Mouse (Mus musculus) embryo, embryonic 9.5 days (tissue): Measurements from ENCODE around the gene Vac14.

Experiments used
- DNase-seq: peaks from one replicate; pipeline ENCODE4 v3.0.0-alpha.2; 2017; ENCODE audit errors: extremely low spot score

Gene Vac14

DNA sequence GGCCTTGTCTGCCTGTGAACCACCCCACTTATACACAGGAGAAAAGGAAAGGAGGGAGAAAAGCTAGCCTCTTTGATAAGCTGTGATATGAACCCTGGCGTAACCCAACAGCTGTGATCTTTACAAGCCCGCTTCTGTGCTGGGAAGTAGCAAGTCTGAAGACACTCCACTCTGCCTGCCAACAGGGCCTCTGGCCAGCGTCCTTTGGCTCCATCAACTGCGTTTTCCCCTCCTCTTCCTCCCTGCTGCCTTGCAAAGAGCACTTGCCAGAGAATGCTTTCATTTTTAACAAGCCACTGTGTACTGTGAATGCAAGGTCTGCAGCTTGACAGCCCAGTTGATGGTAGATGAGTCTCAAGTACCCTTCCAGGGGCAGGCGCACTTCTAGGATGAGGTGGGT, 69.3 kb downstream of the Vac14 start:
- DNase-seq, result no peak

DNA sequence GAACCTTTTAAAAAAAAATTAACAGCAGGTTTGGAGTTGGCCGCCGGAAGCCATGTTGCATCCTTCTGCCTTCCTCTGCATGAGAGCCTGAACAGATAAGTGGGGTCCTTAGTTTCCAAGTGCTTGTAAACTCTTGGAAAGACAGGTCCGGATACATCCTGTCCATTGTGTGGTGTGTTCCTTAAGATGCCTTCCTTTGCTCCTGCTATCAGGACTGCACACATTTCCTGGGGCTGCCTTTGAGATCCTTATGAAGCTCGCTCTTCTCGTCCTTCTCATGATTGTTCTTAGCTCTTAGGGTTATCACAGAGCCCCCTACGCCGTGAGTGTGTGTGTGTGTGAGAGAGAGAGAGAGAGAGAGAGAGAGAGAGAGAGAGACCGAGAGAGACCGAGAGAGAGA, 71.6 kb downstream of the Vac14 start:
- no peak for DNase-seq

- DNase-seq, result no peak
Measured at GRCm38 (mm10) chr8:110694226-110694625, 75.8 kb downstream of the Vac14 start.

GRCm38 (mm10) chr8:110694826-110695225, 76.4 kb downstream of the Vac14 start:
- DNase-seq, result no peak

DNA sequence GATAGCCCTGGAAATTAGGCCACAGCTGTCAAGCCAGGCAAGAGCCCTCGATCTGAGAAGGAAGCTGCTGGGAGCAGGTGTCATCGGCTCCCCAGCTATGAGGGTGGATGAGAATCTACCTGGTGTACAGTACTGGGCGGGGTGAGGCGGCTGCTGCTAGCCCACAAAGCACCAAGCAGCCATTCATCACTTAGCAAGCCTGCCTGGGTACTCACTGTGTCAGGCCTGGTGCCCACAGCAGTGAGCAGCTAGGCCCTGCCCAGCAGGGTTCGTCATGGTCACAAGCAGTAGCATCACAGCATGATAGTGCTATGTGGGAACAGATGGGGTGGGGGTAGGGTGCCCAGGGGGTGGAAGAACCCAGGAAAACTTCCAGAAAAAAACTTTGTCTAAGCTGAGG, 77.0 kb downstream of the Vac14 start:
- DNase-seq, result no peak

GRCm38 (mm10) chr8:110696051-110696450, 77.7 kb downstream of the Vac14 start:
- no peak for DNase-seq

DNA sequence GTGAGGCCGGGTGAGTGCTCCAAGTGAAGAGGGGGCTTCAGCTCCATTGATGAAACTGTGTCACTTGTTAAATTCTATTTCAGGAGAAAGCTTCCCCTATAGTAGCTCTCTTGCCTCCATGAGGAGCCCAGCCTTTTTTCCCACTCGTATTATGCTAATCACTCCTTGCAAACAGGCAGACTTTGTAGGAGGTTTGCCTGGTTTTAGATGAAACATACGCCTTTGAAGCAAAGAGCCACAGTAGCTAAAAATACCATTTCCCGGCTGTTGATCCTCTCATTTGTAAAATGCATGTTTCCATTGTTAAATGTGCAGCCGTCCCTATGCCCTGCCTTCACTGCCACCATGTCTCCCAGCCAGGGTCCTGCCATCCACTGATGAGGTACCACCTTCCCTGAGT, 79.2 kb downstream of the Vac14 start:
- no peak for DNase-seq

DNA sequence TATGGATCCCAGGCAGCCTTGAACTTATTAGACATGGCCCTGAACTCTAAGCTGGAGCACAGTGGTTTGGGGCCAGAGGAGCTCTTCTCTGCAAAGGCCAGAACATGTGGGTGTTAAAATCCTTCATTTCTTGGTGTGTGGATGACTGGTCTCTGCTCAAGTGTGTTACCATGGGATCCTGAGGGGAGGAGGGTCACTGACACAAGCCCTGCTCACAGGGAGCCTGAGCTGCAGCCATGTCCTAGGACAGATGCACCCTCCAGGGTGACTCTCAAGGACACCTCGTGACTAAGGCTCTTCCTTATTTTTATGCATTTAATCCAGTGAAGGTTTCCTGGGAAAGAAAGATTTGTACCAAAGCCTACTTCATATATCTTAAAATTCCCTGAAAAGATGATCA, 79.7 kb downstream of the Vac14 start:
- DNase-seq, result no peak

GRCm38 (mm10) chr8:110699501-110699900, 81.1 kb downstream of the Vac14 start:
- no peak for DNase-seq

DNA sequence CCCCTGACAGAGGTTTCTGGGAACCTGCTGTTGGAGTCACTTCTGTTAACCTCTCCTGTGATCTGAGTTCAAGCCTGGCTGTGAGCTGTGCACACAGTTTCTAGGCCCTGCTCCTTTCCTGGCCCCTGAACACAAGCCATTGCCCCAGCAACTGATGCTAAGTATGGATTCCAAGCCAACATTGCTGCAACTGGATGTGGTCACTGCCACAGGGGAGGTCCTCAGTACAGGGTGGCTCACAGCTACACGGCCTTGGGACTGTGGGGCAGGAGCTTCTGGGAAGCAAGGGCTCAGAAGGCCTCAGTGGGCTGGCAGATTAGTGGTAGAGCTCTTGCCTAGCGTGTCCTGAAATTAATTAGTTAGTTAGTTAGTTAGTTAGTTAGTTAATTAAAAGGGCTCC, 82.2 kb downstream of the Vac14 start:
- DNase-seq, result no peak

GRCm38 (mm10) chr8:110702636-110703459, 84.5 kb downstream of the Vac14 start:
- DNase-seq, result no peak

DNA sequence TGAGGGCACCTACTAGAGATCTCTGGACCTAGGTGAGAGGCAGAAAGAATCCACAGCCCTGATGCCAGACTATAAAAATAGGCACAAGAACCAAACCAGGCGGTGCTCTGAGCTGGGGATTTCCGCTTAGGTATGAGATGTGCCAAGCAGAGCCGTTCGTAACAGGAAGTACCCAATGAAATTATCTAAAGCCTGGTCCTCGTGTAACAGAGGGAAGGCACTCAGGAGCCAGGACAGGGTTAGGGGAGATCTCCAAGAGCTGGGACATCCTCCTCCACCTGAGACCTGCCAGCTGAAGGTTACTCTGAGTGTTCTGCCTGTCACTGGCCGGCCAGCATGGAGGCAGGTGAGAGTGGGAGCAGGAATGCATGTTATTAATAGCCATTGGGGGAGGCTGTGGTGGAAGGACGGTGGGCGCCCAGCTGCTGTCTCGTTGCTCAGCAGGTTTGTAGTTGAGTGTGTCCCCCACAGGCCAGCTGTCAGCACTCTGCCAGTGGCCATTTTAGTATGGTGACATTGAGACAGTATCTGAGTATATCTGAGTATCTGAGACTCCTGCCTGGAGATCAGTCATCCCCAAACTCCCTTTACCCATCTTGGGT, 85.2 kb downstream of the Vac14 start:
- DNase-seq, result no peak

DNA sequence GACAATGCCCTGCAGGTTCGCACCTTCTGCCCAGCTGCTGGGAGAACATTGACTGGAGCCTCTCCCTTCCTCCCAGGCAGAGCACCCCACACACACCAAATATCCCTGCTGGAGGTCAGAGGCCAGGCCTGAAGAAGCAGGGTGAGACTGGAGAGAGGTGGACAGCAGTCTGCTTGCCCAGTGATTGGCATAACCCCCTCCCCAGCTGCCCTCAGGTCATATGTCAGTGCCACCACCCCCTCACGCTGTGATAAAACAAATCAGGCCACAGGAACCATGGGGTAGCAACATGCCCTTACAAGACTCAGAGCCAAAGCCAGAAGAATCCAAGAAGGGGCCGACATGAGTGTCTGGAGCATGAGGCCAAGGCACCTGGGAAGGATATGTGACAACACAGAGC, 85.7 kb downstream of the Vac14 start:
- DNase-seq, result no peak

- no peak for DNase-seq
Measured at GRCm38 (mm10) chr8:110705391-110706287, 87.3 kb downstream of the Vac14 start.

DNA sequence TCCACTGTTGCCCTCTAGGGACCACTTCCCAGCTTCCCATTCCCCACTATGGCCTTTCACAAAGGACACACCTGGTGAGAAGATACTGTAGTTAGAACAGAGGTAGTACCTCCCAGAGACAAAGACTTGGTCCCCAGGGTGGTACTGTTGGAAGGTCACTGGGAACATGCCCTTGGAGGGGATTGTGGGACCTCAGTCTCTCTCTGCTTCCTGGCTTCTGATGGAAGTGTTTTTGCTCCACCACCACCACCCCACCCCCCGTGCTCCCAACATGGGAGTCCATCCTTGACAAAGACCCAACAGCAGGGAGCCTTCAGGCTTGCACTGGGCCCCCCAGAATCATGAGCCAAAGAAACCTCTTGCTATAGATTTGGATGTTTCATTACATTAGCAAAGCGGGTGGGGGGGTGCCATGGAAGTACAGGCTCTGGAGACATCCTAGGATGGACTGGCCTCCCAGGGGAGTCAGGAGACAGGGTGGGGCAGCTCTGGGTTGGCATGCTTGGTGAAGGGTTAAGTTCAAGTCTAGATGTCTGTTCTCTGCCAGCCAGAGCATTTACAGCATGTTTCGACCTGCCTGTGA, 88.0 kb downstream of the Vac14 start:
- DNase-seq, result no peak

GRCm38 (mm10) chr8:110708429-110708828, 90.0 kb downstream of the Vac14 start:
- DNase-seq, result no peak

- no peak for DNase-seq
Measured at GRCm38 (mm10) chr8:110710593-110710992, 92.2 kb downstream of the Vac14 start.

DNA sequence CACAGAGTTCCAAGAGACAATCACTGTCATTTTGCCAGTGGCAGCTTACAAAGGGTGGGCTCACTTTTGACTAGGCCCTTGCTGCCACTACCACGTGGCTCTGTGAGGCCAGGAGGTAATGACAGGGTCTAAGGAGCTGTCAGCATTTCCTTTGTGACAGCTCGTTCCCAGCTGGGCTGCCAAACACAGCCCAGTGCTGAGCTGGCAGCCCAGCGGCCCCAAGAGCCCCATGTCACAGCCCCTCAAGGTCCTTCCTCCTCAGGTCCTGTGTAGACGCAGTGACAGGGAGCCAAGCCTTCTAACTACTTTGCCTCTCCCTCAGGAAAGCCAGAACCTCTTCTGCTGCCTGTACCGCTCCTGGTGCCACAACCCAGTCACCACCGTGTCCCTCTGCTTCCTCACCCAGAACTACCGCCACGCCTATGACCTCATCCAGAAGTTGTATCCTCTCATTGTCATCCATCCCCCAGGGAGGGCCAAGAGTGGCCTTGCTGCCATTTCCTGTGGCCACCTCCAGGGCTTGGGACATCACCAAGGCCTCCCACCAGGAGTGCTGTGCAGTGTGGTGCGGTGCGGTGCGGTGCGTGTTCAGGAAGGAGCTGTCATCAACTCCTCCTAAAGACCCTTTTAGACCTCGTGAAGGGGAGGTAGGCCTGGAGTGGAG, 93.0 kb downstream of the Vac14 start:
- DNase-seq, result no peak

- DNase-seq, result no peak
Measured at GRCm38 (mm10) chr8:110713073-110713472, 94.7 kb downstream of the Vac14 start.

GRCm38 (mm10) chr8:110714827-110715519, 96.6 kb downstream of the Vac14 start:
- no peak for DNase-seq

DNA sequence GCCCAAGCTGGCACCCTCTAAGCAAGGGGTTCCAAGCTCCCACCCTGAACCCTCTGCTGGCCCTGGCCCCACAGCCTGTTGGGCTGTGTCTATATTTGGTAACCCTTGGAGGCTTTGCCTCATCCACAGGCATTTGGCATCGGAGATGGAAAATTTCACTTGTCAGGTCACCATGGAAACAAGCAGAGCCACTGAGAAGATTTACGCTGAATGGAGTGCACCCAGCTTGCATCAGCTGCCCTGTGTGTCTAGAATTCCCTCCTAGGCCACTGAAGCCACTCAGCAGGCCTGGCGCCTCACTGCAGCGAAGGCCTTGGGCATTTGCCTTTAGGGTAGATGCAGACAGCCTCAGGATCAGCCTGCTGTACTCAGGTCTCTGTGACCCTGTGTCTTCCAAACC, 97.7 kb downstream of the Vac14 start:
- no peak for DNase-seq
